Mouse (Mus musculus) bone marrow macrophage, adult 2 months (primary cell): ENCODE measurements around the gene Kank2.

Experiments
- CTCF ChIP-seq: IDR thresholded peaks from 2 replicates; pipeline ENCODE4 v1.5.1; 2012; ENCODE audit warnings: low read depth, mild to moderate bottlenecking, low read length, moderate library complexity
- POLR2A ChIP-seq: IDR thresholded peaks from 2 replicates; pipeline ENCODE4 v1.6.1; 2012; ENCODE audit warnings: mild to moderate bottlenecking, low read depth, low read length, borderline replicate concordance

DNA sequence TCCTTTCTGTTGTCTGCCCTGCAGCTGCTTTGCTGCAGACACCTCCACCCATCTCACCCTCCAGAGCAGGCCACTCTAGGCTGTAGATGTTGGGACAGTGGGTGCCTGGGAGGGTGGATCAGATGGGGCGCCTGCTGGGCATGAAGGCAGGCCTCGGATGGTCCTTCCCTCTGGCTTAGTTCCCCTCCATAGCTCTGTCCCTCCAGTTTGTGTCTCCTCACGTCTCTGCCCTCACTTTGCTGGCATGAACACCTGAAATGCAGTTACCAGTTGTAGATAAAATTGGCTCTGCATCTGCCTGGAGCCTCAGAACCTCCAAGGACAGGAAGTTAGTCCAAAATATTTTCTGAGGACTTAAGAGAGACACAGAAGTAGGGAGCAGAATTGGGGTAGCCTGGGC lies 1.6 kb downstream of the Kank2 start:
- TF ChIP-seq CTCF (no peak), POLR2A (no peak)
